Mouse (Mus musculus): ENCODE measurements at regions not wholly inside any gene's neighbourhood (a gene's known extent, or its start where the extent isn't known, plus 50 kb on each side); places are given as distances from the start of the nearest gene placed in this dataset.

GRCm38 (mm10) chr2:48317821-48318220 lies 496.1 kb upstream of the Acvr2a start:
- TF ChIP-seq GATA1 (IDR thresholded peaks at IDR 0.05; ENCODE audit: borderline replicate concordance, low read length), result no peak
- no peak for TF ChIP-seq FLI1 (IDR thresholded peaks at IDR 0.05; ENCODE audit: low read length)
